Mouse (Mus musculus): ENCODE measurements at regions not wholly inside any gene's neighbourhood (a gene's known extent, or its start where the extent isn't known, plus 50 kb on each side); places are given as distances from the start of the nearest gene placed in this dataset.

GRCm38 (mm10) chr3:140221478-140221877 is 990.7 kb downstream of the Pdha2 start:
- no peak for DNase-seq (ENCODE audit: low spot score in 2 of 2)

- DNase-seq (ENCODE audit: low spot score in 2 of 2), result no peak
Observed at GRCm38 (mm10) chr3:140230712-140231111, 981.4 kb downstream of the Pdha2 start.

- DNase-seq (ENCODE audit: low spot score in 2 of 2), result no peak
Observed at GRCm38 (mm10) chr3:140233144-140233543, 979.0 kb downstream of the Pdha2 start.

GRCm38 (mm10) chr3:140233809-140234208 is 978.3 kb downstream of the Pdha2 start:
- DNase-seq (ENCODE audit: low spot score in 2 of 2), result no peak

- no peak for DNase-seq (ENCODE audit: low spot score in 2 of 2)
Observed at GRCm38 (mm10) chr3:140239276-140239675, 972.9 kb downstream of the Pdha2 start.

All from frontal cortex, postnatal 36 days (tissue).